Comparison of ENCODE assay signal across 23 mouse cellular contexts in the genomic region with DNA sequence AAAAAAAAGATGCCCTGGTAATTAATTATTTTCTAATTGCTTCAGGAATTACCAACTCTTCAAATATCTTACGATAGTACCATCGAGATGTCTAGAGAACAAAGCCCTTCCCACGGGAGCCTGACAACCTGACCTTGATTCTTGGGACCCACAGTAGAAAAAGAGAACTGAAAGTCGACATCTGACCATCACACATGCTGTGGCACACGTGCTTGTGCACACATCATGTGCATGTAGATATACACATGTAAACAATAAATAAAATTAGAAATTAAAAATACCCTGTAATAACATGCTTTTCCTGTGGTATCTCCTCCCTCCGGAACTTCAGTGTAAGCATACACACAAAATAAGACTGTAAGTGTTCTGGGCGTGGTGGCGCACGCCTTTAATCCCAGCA.
"Had no signal": no experiment of that assay in that cellular context is flagged by ENCODE, and none has a peak within 500 bp of the region (broad histone marks: within the 10 kb centered on the region; RNA-seq: fewer than 3 reads in every experiment).

No protein-coding gene starts in this region.

- H3K4me2 ChIP-seq: embryonic facial prominence, embryonic 12.5 days; embryonic facial prominence, embryonic 13.5 days; embryonic facial prominence, embryonic 15.5 days; forebrain, embryonic 12.5 days; forebrain, embryonic 13.5 days; forebrain, embryonic 15.5 days had no signal

- H3K36me3 ChIP-seq: embryonic facial prominence, embryonic 10.5 days; embryonic facial prominence, embryonic 12.5 days; embryonic facial prominence, embryonic 13.5 days; embryonic facial prominence, embryonic 15.5 days; forebrain, embryonic 10.5 days; forebrain, embryonic 12.5 days; forebrain, embryonic 15.5 days had no signal

- H3K27ac ChIP-seq: embryonic facial prominence, embryonic 10.5 days; embryonic facial prominence, embryonic 12.5 days; embryonic facial prominence, embryonic 13.5 days; embryonic facial prominence, embryonic 15.5 days; forebrain, embryonic 10.5 days; forebrain, embryonic 12.5 days; forebrain, embryonic 13.5 days; forebrain, embryonic 15.5 days; gastrocnemius, adult 2 months; heart, adult 2 months had no signal

- DNase-seq: cerebellum, adult 9-10 months; cerebellum, adult 9-11 months; cerebellum, postnatal 36 days; embryo, embryonic 11 days; forebrain, postnatal 0 days; gastrocnemius, adult 2 months; gastrocnemius, postnatal 10 days; gastrocnemius, postnatal 14 days; gastrocnemius, postnatal 25 days; gastrocnemius, postnatal 36 days; heart, adult 18-20 months; heart, adult 2 months had no signal

- H3K9me3 ChIP-seq: embryonic facial prominence, embryonic 10.5 days; embryonic facial prominence, embryonic 12.5 days; embryonic facial prominence, embryonic 13.5 days; embryonic facial prominence, embryonic 15.5 days; forebrain, embryonic 10.5 days; forebrain, embryonic 12.5 days; forebrain, embryonic 13.5 days; forebrain, embryonic 15.5 days had no signal

- ATAC-seq: forebrain, embryonic 13.5 days; forebrain, embryonic 14.5 days; forebrain, embryonic 16.5 days; forebrain, postnatal 0 days had no signal

- H3K9ac ChIP-seq: embryonic facial prominence, embryonic 12.5 days; embryonic facial prominence, embryonic 13.5 days; embryonic facial prominence, embryonic 15.5 days; forebrain, embryonic 12.5 days; forebrain, embryonic 13.5 days; forebrain, embryonic 15.5 days; forebrain, postnatal 0 days had no signal

- H3K4me3 ChIP-seq: embryonic facial prominence, embryonic 10.5 days; embryonic facial prominence, embryonic 12.5 days; embryonic facial prominence, embryonic 13.5 days; embryonic facial prominence, embryonic 15.5 days; erythroblast, embryonic 14.5 days; forebrain, embryonic 10.5 days; forebrain, embryonic 12.5 days; forebrain, embryonic 13.5 days; forebrain, embryonic 15.5 days; gastrocnemius, adult 2 months; heart, adult 2 months had no signal

- H3K27me3 ChIP-seq: embryonic facial prominence, embryonic 12.5 days; embryonic facial prominence, embryonic 13.5 days; embryonic facial prominence, embryonic 15.5 days; forebrain, embryonic 12.5 days; forebrain, embryonic 13.5 days; forebrain, embryonic 15.5 days had no signal
